Mouse (Mus musculus): ENCODE data around the gene Rpl3.
A peak's percentile ranks its signal among the peaks of the same experiment; 100 is the strongest.

The Rpl3 gene

GRCm38 (mm10) chr15:80083276-80083731 lies 8.4 kb downstream of the Rpl3 start:
- peak; percentile 99 for DNase-seq

GRCm38 (mm10) chr15:80082661-80083275 lies 8.9 kb downstream of the Rpl3 start:
- no peak for DNase-seq

GRCm38 (mm10) chr15:80081801-80082546 lies 9.7 kb downstream of the Rpl3 start:
- DNase-seq = no peak

GRCm38 (mm10) chr15:80080711-80081615 lies 10.7 kb downstream of the Rpl3 start:
- peak; percentile 59 for DNase-seq

GRCm38 (mm10) chr15:80079954-80080353 lies 11.7 kb downstream of the Rpl3 start:
- DNase-seq = no peak

- no peak for DNase-seq
Observed at GRCm38 (mm10) chr15:80079129-80079668, 12.5 kb downstream of the Rpl3 start.

GRCm38 (mm10) chr15:80078058-80078814 lies 13.4 kb downstream of the Rpl3 start:
- no peak for DNase-seq

GRCm38 (mm10) chr15:80076338-80077136 lies 15.1 kb downstream of the Rpl3 start:
- peak; percentile 90 for DNase-seq

GRCm38 (mm10) chr15:80075733-80076337 lies 15.8 kb downstream of the Rpl3 start:
- no peak for DNase-seq

GRCm38 (mm10) chr15:80075374-80075694 lies 16.3 kb downstream of the Rpl3 start:
- no peak for DNase-seq

- no peak for DNase-seq
Observed at GRCm38 (mm10) chr15:80074663-80075373, 16.9 kb downstream of the Rpl3 start.

- DNase-seq = no peak
Observed at GRCm38 (mm10) chr15:80073256-80073621, 18.4 kb downstream of the Rpl3 start.

GRCm38 (mm10) chr15:80072579-80073255 lies 19.0 kb downstream of the Rpl3 start:
- DNase-seq = no peak

GRCm38 (mm10) chr15:80071951-80072437 lies 19.7 kb downstream of the Rpl3 start:
- no peak for DNase-seq

- no peak for DNase-seq
Observed at GRCm38 (mm10) chr15:80070095-80070644, 21.5 kb downstream of the Rpl3 start.

GRCm38 (mm10) chr15:80069171-80069570 lies 22.5 kb downstream of the Rpl3 start:
- no peak for DNase-seq

- peak; percentile 76 for DNase-seq
Observed at GRCm38 (mm10) chr15:80066538-80066937, 25.1 kb downstream of the Rpl3 start.

GRCm38 (mm10) chr15:80065414-80065813 lies 26.3 kb downstream of the Rpl3 start:
- peak; percentile 83 for DNase-seq

GRCm38 (mm10) chr15:80064965-80065364 lies 26.7 kb downstream of the Rpl3 start:
- peak; percentile 37 for DNase-seq

Data from thymus, postnatal 4 days (tissue).